Mouse (Mus musculus) cortical plate, adult 2 months (tissue): ENCODE results near the gene Iah1.

Source experiments
- CTCF ChIP-seq: fragments of 200-500 bp; IDR thresholded peaks from 2 replicates; pipeline ENCODE4 v1.5.1; 2011; ENCODE audit warnings: mild to moderate bottlenecking, control low read depth, low read length; ENCODE audit not compliant: insufficient read depth; ENCODE audit errors: extremely low read depth
- POLR2A ChIP-seq: fragments of 200-500 bp; IDR thresholded peaks from 2 replicates; pipeline ENCODE4 v1.6.1; 2011; ENCODE audit warnings: mild to moderate bottlenecking, low read length, control low read depth; ENCODE audit not compliant: insufficient read depth; ENCODE audit errors: extremely low read depth

DNA sequence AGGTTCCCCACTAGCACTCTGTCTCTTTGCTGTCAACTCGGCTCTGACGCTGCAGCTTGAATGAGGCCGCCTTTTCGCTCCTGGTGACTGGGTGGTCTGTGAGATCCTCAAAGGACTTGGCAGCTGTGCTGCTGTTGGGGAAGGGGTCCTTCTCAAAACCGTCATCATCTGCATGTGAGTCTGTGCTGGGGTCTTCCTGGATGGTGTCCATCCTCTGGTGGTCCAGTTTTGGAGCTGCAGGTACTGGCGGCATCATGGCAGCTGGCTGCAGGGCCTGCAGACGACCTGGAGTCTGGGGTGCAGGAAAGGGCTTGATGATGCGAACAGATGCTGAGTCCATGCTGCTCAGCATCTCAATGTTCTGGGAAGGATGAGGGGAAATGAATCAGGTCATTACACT lies 9.1 kb downstream of the Iah1 start:
- TF ChIP-seq CTCF, result no peak
- no peak for TF ChIP-seq POLR2A
